Mouse (Mus musculus) intestine, postnatal 0 days (tissue): ENCODE data around the gene Rbms1. TPM values are rescaled to one million over a fixed set of nuclear protein-coding genes. Genes with fewer than 3 reads are reported as not detected.
A peak's percentile ranks its signal among the peaks of the same experiment; 100 is the strongest.

Experiments used
- ATAC-seq: fragments of 200-750 bp; cut with Nextera tagmentation; 2 replicates; pipeline ENCODE4 v1.8.0; 2017; ENCODE audit warnings: mild to moderate bottlenecking, moderate TSS enrichment, moderate library complexity
- H3K27ac ChIP-seq: fragments of 300-500 bp; sonication (generic); 2 replicates; pipeline ENCODE4 v1.5.1; 2014; ENCODE audit warnings: mild to moderate bottlenecking, low read depth, low read length, moderate library complexity
- H3K27me3 ChIP-seq: fragments of 300-500 bp; sonication (generic); replicated peaks from 2 replicates; pipeline ENCODE4 v1.6.1; 2014; ENCODE audit warnings: low read length, mixed read lengths; ENCODE audit not compliant: control insufficient read depth, insufficient read depth
- H3K36me3 ChIP-seq: fragments of 300-500 bp; sonication (generic); 2 replicates; pipeline ENCODE4 v1.6.1; 2014; ENCODE audit warnings: mild to moderate bottlenecking, moderate library complexity; ENCODE audit not compliant: control insufficient read depth, insufficient read depth
- H3K4me1 ChIP-seq: fragments of 300-500 bp; sonication (generic); replicated peaks from 2 replicates; pipeline ENCODE4 v1.6.1; 2014; ENCODE audit warnings: antibody characterized with exemption, low read length, mixed read lengths; ENCODE audit not compliant: control insufficient read depth, insufficient read depth
- H3K4me2 ChIP-seq: fragments of 300-500 bp; sonication (generic); replicated peaks from 2 replicates; pipeline ENCODE4 v1.6.1; 2014; ENCODE audit warnings: low read depth, mild to moderate bottlenecking, moderate library complexity
- H3K4me3 ChIP-seq: fragments of 300-500 bp; sonication (generic); 2 replicates; pipeline ENCODE4 v1.5.1; 2014; ENCODE audit warnings: low read depth, low read length
- H3K9ac ChIP-seq: fragments of 300-500 bp; sonication (generic); 2 replicates; pipeline ENCODE4 v1.6.1; 2014; ENCODE audit warnings: mild to moderate bottlenecking, low read depth, low read length
- H3K9me3 ChIP-seq: fragments of 300-500 bp; sonication (generic); 2 replicates; pipeline ENCODE4 v1.6.1; 2016; ENCODE audit warnings: mixed run types; ENCODE audit not compliant: control insufficient read depth
- CTCF ChIP-seq: sonication (generic); IDR thresholded peaks from 2 replicates; pipeline ENCODE4 v1.5.1; 2016; ENCODE audit warnings: low read depth, mild to moderate bottlenecking, control low read depth, antibody characterized with exemption, moderate library complexity
- WGBS: fragments of 180-500 bp; shearing (Covaris S2); extraction: QIAGEN DNeasy Blood & Tissue Kit; methylation state at CpG from one replicate; pipeline ENCODE4 v1.1.7; 2014; 5-methylcytosine and 5-hydroxymethylcytosine counted together
- polyA plus RNA-seq: library from polyadenylated mRNA; unstranded; fragments of >200 nt; fragmentation: Nextera tagmentation; extraction: Ambion mirVana; gene quantifications from 2 replicates; pipeline ENCODE4 v1.2.1, GENCODE M21; 2015

The Rbms1 gene
- polyA plus RNA-seq, 1 experiment from 2014 or later = 41.4 TPM

- Histone ChIP-seq H3K9me3 (no peaks in the 10 kb centered on the region), H3K36me3 (peaks cover 11% of the 10 kb centered on the region; the same call in 1 of the 2 replicates), H3K27me3 (no peaks in the 10 kb centered on the region), H3K27ac (no peak overlapping the region), H3K4me1 (no peaks in the 10 kb centered on the region), H3K4me2 (no peak overlapping the region), H3K9ac (no peak overlapping the region), H3K4me3 (no peak overlapping the region)
- 89% methylated on average over 3 of the region's 3 CpGs for WGBS
- ATAC-seq = no peak
- TF ChIP-seq CTCF = no peak
Observed at GRCm38 (mm10) chr2:60750591-60750990, 212.4 kb downstream of the Rbms1 start.

- H3K9ac ChIP-seq = no peak overlapping the region
- WGBS = 83% methylated on average over 1 of the region's 1 CpGs
- H3K4me2 ChIP-seq = no peak overlapping the region
- ATAC-seq = no peak
- no peaks in the 10 kb centered on the region for H3K4me1 ChIP-seq
- no peak overlapping the region for H3K4me3 ChIP-seq
- no peaks in the 10 kb centered on the region for H3K9me3 ChIP-seq
- no peaks in the 10 kb centered on the region for H3K27me3 ChIP-seq
- no peak overlapping the region for H3K27ac ChIP-seq
- peak; percentile 61 for TF ChIP-seq CTCF
- H3K36me3 ChIP-seq = no peaks in the 10 kb centered on the region
Observed at GRCm38 (mm10) chr2:60748585-60748984, 214.4 kb downstream of the Rbms1 start.

- TF ChIP-seq CTCF = peak; percentile 48
- no peaks in the 10 kb centered on the region for H3K27me3 ChIP-seq
- WGBS = 46% methylated on average over 3 of the region's 3 CpGs
- H3K4me2 ChIP-seq = no peak overlapping the region
- no peak overlapping the region for H3K9ac ChIP-seq
- H3K9me3 ChIP-seq = no peaks in the 10 kb centered on the region
- no peak; the same call in 1 of the 2 replicates for ATAC-seq
- no peaks in the 10 kb centered on the region for H3K4me1 ChIP-seq
- no peak overlapping the region for H3K27ac ChIP-seq
- H3K36me3 ChIP-seq = no peaks in the 10 kb centered on the region
- no peak overlapping the region for H3K4me3 ChIP-seq
Observed at GRCm38 (mm10) chr2:60747590-60747989, 215.4 kb downstream of the Rbms1 start.

DNA sequence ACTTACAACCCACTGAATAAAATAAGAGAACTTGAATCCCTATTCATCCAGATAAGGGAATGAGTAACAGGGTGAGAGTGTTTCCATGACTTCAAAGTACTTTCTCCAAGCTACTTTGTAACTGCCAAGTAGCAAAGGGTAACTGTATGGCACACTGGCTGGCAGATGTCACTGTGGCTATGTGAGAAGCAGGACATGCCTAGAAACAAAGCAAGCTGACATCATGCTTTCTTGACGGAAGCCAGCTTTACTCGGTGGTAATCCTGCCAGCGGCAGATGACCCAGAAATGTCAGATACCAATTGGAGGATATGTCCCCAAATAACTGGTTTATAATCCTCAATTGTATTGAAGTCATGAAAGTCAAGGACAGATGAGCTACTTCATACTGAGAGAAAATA lies 218.3 kb downstream of the Rbms1 start:
- no peak for TF ChIP-seq CTCF
- Histone ChIP-seq H3K4me3 (no peak overlapping the region), H3K4me1 (no peaks in the 10 kb centered on the region), H3K9me3 (no peaks in the 10 kb centered on the region), H3K9ac (no peak overlapping the region), H3K36me3 (no peaks in the 10 kb centered on the region), H3K27me3 (no peaks in the 10 kb centered on the region), H3K27ac (no peak overlapping the region), H3K4me2 (no peak overlapping the region)
- no peak for ATAC-seq
- whole genome bisulfite sequencing = 74% methylated on average over 3 of the region's 3 CpGs

GRCm38 (mm10) chr2:60739389-60740137 lies 223.4 kb downstream of the Rbms1 start:
- Histone ChIP-seq H3K9me3 (no peaks in the 10 kb centered on the region), H3K9ac (no peak overlapping the region), H3K4me3 (no peak overlapping the region), H3K36me3 (no peaks in the 10 kb centered on the region), H3K4me1 (no peaks in the 10 kb centered on the region), H3K4me2 (no peak overlapping the region), H3K27me3 (no peaks in the 10 kb centered on the region), H3K27ac (no peak overlapping the region)
- no peak for ATAC-seq
- no peak for TF ChIP-seq CTCF
- WGBS = 59% methylated on average over 10 of the region's 10 CpGs

GRCm38 (mm10) chr2:60730929-60731328 lies 232.1 kb downstream of the Rbms1 start:
- TF ChIP-seq CTCF = peak; percentile 39
- no peak for ATAC-seq
- Histone ChIP-seq H3K4me2 (no peak overlapping the region), H3K27ac (no peak overlapping the region), H3K36me3 (no peaks in the 10 kb centered on the region), H3K9ac (no peak overlapping the region), H3K27me3 (no peaks in the 10 kb centered on the region), H3K4me1 (peaks cover 4% of the 10 kb centered on the region; the same call in 1 of the 2 replicates), H3K9me3 (no peaks in the 10 kb centered on the region), H3K4me3 (no peak overlapping the region)
- whole genome bisulfite sequencing = 71% methylated on average over 6 of the region's 6 CpGs
